Mouse (Mus musculus) heart, postnatal 0 days (tissue): ENCODE measurements around the gene Cyb5d1.

Experiments
- CTCF ChIP-seq: IDR thresholded peaks from 2 replicates; pipeline ENCODE4 v1.5.1; 2016; ENCODE audit warnings: antibody characterized with exemption, control low read depth, low read depth
- EP300 ChIP-seq: IDR thresholded peaks from 2 replicates; pipeline ENCODE4 v1.6.1; 2016; ENCODE audit warnings: antibody characterized with exemption, low read depth

DNA sequence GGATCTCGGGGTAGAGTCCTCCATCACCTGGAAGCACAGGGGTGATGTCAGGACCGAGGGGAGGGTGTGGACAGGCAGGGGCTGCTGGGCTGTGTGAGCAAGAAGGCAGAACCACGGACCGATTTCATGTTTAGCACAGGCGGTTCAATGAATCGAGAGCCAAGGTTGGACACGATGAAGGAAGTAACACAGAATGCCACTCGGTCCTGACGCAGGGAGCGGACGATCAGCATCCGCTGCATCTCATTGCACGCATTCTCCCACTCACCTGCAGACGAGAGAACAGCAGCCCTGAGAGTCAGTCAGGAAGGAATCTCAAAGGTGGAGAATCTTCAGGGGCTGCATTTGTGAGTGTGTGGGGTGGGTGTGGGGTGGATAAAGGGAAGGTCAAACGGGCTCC is 35.2 kb upstream of the Cyb5d1 start:
- no peak for TF ChIP-seq EP300
- no peak for TF ChIP-seq CTCF
